Mouse (Mus musculus): ENCODE results near the gene Fads6. TPM values are rescaled to one million over a fixed set of nuclear protein-coding genes. Genes with fewer than 3 reads are reported as not detected.

The Fads6 gene
- polyA plus RNA-seq, 1 experiment from 2014 or later = 0.73 TPM

DNA sequence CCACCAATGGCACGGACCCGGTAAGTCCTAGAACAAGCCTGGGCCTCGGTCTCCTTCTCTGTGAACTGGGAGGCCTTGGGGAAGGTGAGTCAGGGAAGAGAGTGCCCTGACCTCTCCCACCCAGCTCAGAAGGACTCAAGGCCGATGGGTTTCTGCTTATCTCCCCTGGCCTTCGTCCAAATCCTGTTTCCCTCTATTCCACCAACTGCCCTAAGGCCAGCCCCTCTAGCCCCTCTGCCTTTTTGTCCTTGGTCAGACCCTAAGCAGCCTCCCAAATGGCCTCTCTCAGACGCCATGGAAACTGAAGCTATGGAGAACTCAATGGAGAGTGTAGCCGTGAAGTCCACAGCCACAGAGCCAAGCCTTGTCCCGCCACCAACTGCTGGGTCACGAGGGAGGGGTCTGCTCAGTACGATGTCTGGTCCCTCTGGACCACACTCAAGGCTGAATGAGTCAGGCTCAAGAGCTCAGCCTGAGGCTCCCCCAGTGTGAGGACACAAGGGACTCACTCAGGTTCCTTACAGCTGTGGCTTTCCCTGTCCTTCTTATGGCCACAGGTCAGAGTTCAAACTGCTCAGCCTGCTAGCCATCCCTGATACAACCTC lies 24.5 kb downstream of the Fads6 start:
- Histone ChIP-seq H3K9me3 (no peaks in the 10 kb centered on the region), H3K9ac (no peak overlapping the region), H3K27ac (no peak overlapping the region), H3K4me2 (no peak overlapping the region), H3K27me3 (peaks cover 19% of the 10 kb centered on the region), H3K4me1 (replicated peaks) (peaks cover 41% of the 10 kb centered on the region), H3K4me3 (no peak overlapping the region), H3K36me3 (peaks cover 33% of the 10 kb centered on the region)
- no peak for ATAC-seq (ENCODE audit: low FRiP score)
- 69% methylated on average over 10 of the region's 10 CpGs for WGBS

DNA sequence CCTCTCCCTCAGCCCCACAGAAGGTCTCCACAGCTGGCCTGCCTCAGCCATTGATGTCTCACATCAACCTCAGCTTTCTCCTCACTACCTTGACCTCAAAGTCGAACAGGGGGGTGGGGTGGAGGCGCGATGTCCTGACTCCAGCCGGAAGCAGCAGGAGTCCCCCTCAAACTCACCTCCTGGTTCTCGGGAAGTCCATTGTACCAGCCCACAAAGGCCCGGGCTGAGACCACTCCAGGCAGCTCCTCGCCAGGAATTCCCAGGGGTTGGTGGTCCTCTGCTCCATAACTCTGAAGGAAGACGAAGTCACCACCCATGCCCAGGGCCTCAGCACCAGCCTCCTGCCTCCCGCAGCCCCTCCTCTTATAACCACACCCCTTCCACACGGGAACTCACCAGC lies 26.0 kb downstream of the Fads6 start:
- Histone ChIP-seq H3K4me2 (no peak overlapping the region), H3K4me3 (no peak overlapping the region), H3K27ac (no peak overlapping the region), H3K9ac (no peak overlapping the region), H3K27me3 (peaks cover 34% of the 10 kb centered on the region), H3K4me1 (replicated peaks) (peaks cover 47% of the 10 kb centered on the region), H3K36me3 (peaks cover 35% of the 10 kb centered on the region), H3K9me3 (no peaks in the 10 kb centered on the region)
- 77% methylated on average over 10 of the region's 10 CpGs for WGBS
- ATAC-seq (ENCODE audit: low FRiP score) = no peak

DNA sequence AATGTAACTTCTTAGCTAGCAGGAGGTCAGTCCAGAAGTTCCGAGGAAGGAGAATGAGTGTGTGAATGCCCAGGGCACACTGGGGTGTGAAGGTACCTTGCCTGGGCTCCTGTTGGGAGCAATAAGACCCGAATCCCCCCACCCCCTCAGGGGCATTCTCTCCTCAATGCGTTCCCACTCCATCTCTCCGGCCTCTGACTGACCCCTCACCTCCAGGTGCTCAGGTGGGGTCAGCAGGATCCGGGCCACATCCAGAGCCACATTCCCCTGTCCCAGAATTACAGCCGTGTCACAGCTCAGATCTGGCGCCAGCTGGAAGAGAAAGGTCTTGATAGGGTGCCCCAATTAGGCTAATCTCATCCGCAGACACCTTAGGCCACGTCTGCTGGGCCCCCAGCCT lies 26.4 kb downstream of the Fads6 start:
- Histone ChIP-seq H3K27ac (no peak overlapping the region), H3K4me3 (no peak overlapping the region), H3K9ac (no peak overlapping the region), H3K4me2 (no peak overlapping the region), H3K9me3 (no peaks in the 10 kb centered on the region), H3K4me1 (replicated peaks) (peaks cover 47% of the 10 kb centered on the region), H3K36me3 (peaks cover 35% of the 10 kb centered on the region), H3K27me3 (peaks cover 38% of the 10 kb centered on the region)
- no peak for ATAC-seq (ENCODE audit: low FRiP score)
- 84% methylated on average over 9 of the region's 9 CpGs for WGBS

- Histone ChIP-seq H3K9me3 (no peaks in the 10 kb centered on the region), H3K9ac (no peak overlapping the region), H3K4me3 (no peak overlapping the region), H3K4me2 (no peak overlapping the region), H3K27ac (no peak overlapping the region), H3K4me1 (replicated peaks) (peaks cover 47% of the 10 kb centered on the region), H3K27me3 (peaks cover 46% of the 10 kb centered on the region), H3K36me3 (peaks cover 35% of the 10 kb centered on the region)
- 36% methylated on average over 19 of the region's 19 CpGs for WGBS
- peak; percentile 18 for ATAC-seq (ENCODE audit: low FRiP score)
Observed at GRCm38 (mm10) chr11:115270148-115270861, 27.2 kb downstream of the Fads6 start.

GRCm38 (mm10) chr11:115269330-115270066 lies 28.0 kb downstream of the Fads6 start:
- peaks cover 54% of the 10 kb centered on the region for H3K27me3 ChIP-seq
- no peak overlapping the region; the same call in 1 of the 2 replicates for H3K9ac ChIP-seq
- H3K4me2 ChIP-seq = no peak overlapping the region
- H3K4me1 ChIP-seq (replicated peaks) = peaks cover 46% of the 10 kb centered on the region
- WGBS = 91% methylated on average over 27 of the region's 27 CpGs
- no peak for ATAC-seq (ENCODE audit: low FRiP score)
- H3K36me3 ChIP-seq = peaks cover 35% of the 10 kb centered on the region
- H3K4me3 ChIP-seq = no peak overlapping the region
- no peak overlapping the region for H3K27ac ChIP-seq
- H3K9me3 ChIP-seq = no peaks in the 10 kb centered on the region

GRCm38 (mm10) chr11:115267958-115268357 lies 29.5 kb downstream of the Fads6 start:
- Histone ChIP-seq H3K9ac (no peak overlapping the region), H3K27me3 (peaks cover 69% of the 10 kb centered on the region), H3K36me3 (peaks cover 35% of the 10 kb centered on the region), H3K4me3 (no peak overlapping the region), H3K4me2 (no peak overlapping the region), H3K4me1 (replicated peaks) (peaks cover 36% of the 10 kb centered on the region), H3K9me3 (no peaks in the 10 kb centered on the region), H3K27ac (no peak overlapping the region)
- 70% methylated on average over 11 of the region's 11 CpGs for WGBS
- ATAC-seq (ENCODE audit: low FRiP score) = no peak

DNA sequence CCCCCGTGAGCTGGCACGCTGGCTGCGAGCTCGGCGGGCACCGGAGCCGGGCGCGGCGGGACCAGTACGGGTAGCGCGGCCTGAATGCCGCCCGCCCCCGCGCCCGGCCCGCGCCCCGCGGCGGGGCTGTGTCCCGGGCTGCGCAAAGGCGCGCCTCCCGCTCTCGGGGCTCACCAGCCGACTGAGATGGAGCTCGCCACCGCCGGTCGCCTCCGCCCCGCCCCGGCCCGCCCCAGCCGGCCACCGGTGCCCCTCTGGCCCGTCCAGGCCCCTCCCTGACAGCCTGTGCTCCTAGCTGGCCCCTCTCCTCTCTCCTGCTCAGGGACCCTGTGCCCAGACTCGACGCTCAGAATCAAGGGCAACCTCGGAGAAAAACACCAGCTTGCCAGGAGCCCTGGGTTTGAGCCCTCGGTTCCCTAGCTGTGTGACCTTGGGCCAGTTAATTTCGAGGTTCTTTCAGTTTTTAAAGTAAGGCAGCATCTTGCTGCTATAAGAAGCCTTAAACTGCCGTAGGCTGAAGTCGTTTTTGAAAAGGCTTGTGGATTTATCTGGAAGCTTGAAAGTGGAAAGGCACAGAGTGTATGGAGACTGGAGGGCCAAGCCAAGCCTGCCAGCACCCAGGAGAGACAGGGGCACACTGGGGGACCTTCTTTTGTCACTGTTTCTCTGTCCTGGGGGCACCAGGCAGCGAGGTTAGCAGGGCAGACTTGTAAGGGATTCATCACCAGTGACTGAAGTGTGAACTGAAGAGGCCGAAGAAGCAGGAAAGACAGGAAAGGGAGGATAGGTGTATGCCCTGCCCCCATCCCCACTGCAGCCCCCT lies 30.2 kb downstream of the Fads6 start, which contains the start of gene Grin2c:
TSS of gene Grin2c (minus strand) at position 183 of the 823 bp plus-strand sequence.
- H3K4me3 ChIP-seq = peak within 1 kb of the TSS; percentile 37
- peaks cover 76% of the 10 kb centered on the region for H3K27me3 ChIP-seq
- peaks cover 31% of the 10 kb centered on the region for H3K36me3 ChIP-seq
- WGBS = 10% methylated on average over 27 of the region's 50 CpGs
- ATAC-seq (ENCODE audit: low FRiP score) = no peak
- peak within 1 kb of the TSS; percentile 59 for H3K4me2 ChIP-seq
- no peak within 1 kb of the TSS for H3K27ac ChIP-seq
- H3K9me3 ChIP-seq = no peaks in the 10 kb centered on the region
- peak within 1 kb of the TSS; percentile 65 for H3K9ac ChIP-seq
- peaks cover 34% of the 10 kb centered on the region for H3K4me1 ChIP-seq (replicated peaks)

DNA sequence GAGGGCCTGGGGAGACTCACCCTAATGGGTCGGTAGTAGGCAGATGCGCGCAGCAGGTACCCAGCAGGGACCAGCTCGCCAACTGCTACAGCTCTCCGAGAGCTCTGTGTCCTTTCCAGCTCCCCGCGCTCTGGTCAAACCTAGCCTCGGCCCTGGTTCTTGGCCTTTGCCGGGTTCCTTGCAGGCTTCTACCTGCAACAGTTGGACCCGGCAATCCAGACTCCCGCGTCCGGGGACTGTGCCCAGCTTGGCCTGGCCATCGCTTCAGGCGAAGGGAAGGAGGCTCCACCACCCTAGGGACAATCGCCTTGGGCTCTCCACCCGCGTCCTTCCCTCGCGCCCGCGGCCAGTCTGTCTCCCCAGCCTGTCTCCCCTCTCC lies 31.1 kb downstream of the Fads6 start:
- Histone ChIP-seq H3K27me3 (peaks cover 85% of the 10 kb centered on the region), H3K4me3 (peak overlapping the region; percentile 37), H3K36me3 (peaks cover 26% of the 10 kb centered on the region), H3K9me3 (no peaks in the 10 kb centered on the region), H3K27ac (no peak overlapping the region), H3K4me2 (peak overlapping the region; percentile 59), H3K4me1 (replicated peaks) (peaks cover 34% of the 10 kb centered on the region), H3K9ac (peak overlapping the region; percentile 65; the same call in 1 of the 2 replicates)
- no peak for ATAC-seq (ENCODE audit: low FRiP score)
- WGBS = 2% methylated on average over 22 of the region's 22 CpGs

GRCm38 (mm10) chr11:115265771-115266399 lies 31.6 kb downstream of the Fads6 start:
- H3K4me3 ChIP-seq = peak overlapping the region; percentile 37
- no peak for ATAC-seq (ENCODE audit: low FRiP score)
- peak overlapping the region; percentile 59; the same call in 1 of the 2 replicates for H3K4me2 ChIP-seq
- H3K27ac ChIP-seq = no peak overlapping the region
- peaks cover 34% of the 10 kb centered on the region for H3K4me1 ChIP-seq (replicated peaks)
- peaks cover 20% of the 10 kb centered on the region for H3K36me3 ChIP-seq
- H3K9ac ChIP-seq = peak overlapping the region; percentile 30; the same call in 1 of the 2 replicates
- peaks cover 90% of the 10 kb centered on the region for H3K27me3 ChIP-seq
- H3K9me3 ChIP-seq = no peaks in the 10 kb centered on the region
- WGBS = 3% methylated on average over 20 of the region's 20 CpGs

GRCm38 (mm10) chr11:115264862-115265668 lies 32.4 kb downstream of the Fads6 start:
- peaks cover 20% of the 10 kb centered on the region for H3K36me3 ChIP-seq
- 7% methylated on average over 39 of the region's 39 CpGs for WGBS
- ATAC-seq (ENCODE audit: low FRiP score) = no peak
- H3K9me3 ChIP-seq = no peaks in the 10 kb centered on the region
- peaks cover 98% of the 10 kb centered on the region for H3K27me3 ChIP-seq
- no peak overlapping the region for H3K27ac ChIP-seq
- H3K4me1 ChIP-seq (replicated peaks) = peaks cover 30% of the 10 kb centered on the region
- peak overlapping the region; percentile 11 for H3K4me3 ChIP-seq
- peak overlapping the region; percentile 48 for H3K4me2 ChIP-seq
- peak overlapping the region; percentile 30; the same call in 1 of the 2 replicates for H3K9ac ChIP-seq

Data from hindbrain, embryonic 13.5 days (tissue).